Mouse (Mus musculus): ENCODE measurements at regions not wholly inside any gene's neighbourhood (a gene's known extent, or its start where the extent isn't known, plus 50 kb on each side); places are given as distances from the start of the nearest gene placed in this dataset.

- H3K27me3 ChIP-seq (ENCODE audit: control insufficient read depth, insufficient read depth, low read length) = no peaks in the 10 kb centered on the region
- no peak for TF ChIP-seq POLR2A (IDR thresholded peaks at IDR 0.05; ENCODE audit: borderline replicate concordance, insufficient read depth, low read length)
- TF ChIP-seq CTCF (IDR thresholded peaks at IDR 0.05; ENCODE audit: borderline replicate concordance, insufficient read depth, low read depth, low read length) = no peak
- 83% methylated on average over 5 of the region's 5 CpGs for WGBS
- H3K4me1 ChIP-seq (ENCODE audit: control insufficient read depth, insufficient read depth, low read length) = no peaks in the 10 kb centered on the region
- H3K27ac ChIP-seq (ENCODE audit: insufficient read depth, low read length) = no peak overlapping the region
- H3K4me3 ChIP-seq (replicated peaks; ENCODE audit: insufficient read depth, low read depth, low read length) = no peak overlapping the region
- no peak for DNase-seq
These were observed 59.7 kb upstream of the Ikzf2 start for GRCm38 (mm10) chr1:69746575-69747290.

GRCm38 (mm10) chr1:69752724-69753123 is 65.7 kb upstream of the Ikzf2 start:
- TF ChIP-seq POLR2A (IDR thresholded peaks at IDR 0.05; ENCODE audit: borderline replicate concordance, insufficient read depth, low read length) (no peak), CTCF (IDR thresholded peaks at IDR 0.05; ENCODE audit: borderline replicate concordance, insufficient read depth, low read depth, low read length) (no peak)
- DNase-seq = no peak
- no peaks in the 10 kb centered on the region for H3K4me1 ChIP-seq (ENCODE audit: control insufficient read depth, insufficient read depth, low read length)
- 77% methylated on average over 1 of the region's 1 CpGs for WGBS
- no peak overlapping the region for H3K4me3 ChIP-seq (replicated peaks; ENCODE audit: insufficient read depth, low read depth, low read length)
- no peak overlapping the region for H3K27ac ChIP-seq (ENCODE audit: insufficient read depth, low read length)
- no peaks in the 10 kb centered on the region for H3K27me3 ChIP-seq (ENCODE audit: control insufficient read depth, insufficient read depth, low read length)

GRCm38 (mm10) chr1:69757702-69758101 is 69.1 kb upstream of the Spag16 start:
- no peaks in the 10 kb centered on the region for H3K4me1 ChIP-seq (ENCODE audit: control insufficient read depth, insufficient read depth, low read length)
- TF ChIP-seq CTCF (IDR thresholded peaks at IDR 0.05; ENCODE audit: borderline replicate concordance, insufficient read depth, low read depth, low read length) = no peak
- TF ChIP-seq POLR2A (IDR thresholded peaks at IDR 0.05; ENCODE audit: borderline replicate concordance, insufficient read depth, low read length) = no peak
- H3K4me3 ChIP-seq (replicated peaks; ENCODE audit: insufficient read depth, low read depth, low read length) = no peak overlapping the region
- H3K27ac ChIP-seq (ENCODE audit: insufficient read depth, low read length) = no peak overlapping the region
- WGBS = 89% methylated on average over 1 of the region's 1 CpGs
- H3K27me3 ChIP-seq (ENCODE audit: control insufficient read depth, insufficient read depth, low read length) = no peaks in the 10 kb centered on the region
- no peak for DNase-seq

- Histone ChIP-seq H3K27me3 (ENCODE audit: control insufficient read depth, insufficient read depth, low read length) (no peaks in the 10 kb centered on the region), H3K4me1 (ENCODE audit: control insufficient read depth, insufficient read depth, low read length) (no peaks in the 10 kb centered on the region), H3K27ac (ENCODE audit: insufficient read depth, low read length) (no peak overlapping the region), H3K4me3 (replicated peaks; ENCODE audit: insufficient read depth, low read depth, low read length) (peak overlapping the region; percentile 7)
- no peak for TF ChIP-seq POLR2A (IDR thresholded peaks at IDR 0.05; ENCODE audit: borderline replicate concordance, insufficient read depth, low read length)
- TF ChIP-seq CTCF (IDR thresholded peaks at IDR 0.05; ENCODE audit: borderline replicate concordance, insufficient read depth, low read depth, low read length) = no peak
- 39% methylated on average over 13 of the region's 13 CpGs for WGBS
- DNase-seq = peak in 1 of 2 experiments; percentile 5
These were observed 67.2 kb upstream of the Spag16 start for GRCm38 (mm10) chr1:69759544-69759943.

GRCm38 (mm10) chr1:69768714-69769113 is 58.1 kb upstream of the Spag16 start:
- no peaks in the 10 kb centered on the region for H3K27me3 ChIP-seq (ENCODE audit: control insufficient read depth, insufficient read depth, low read length)
- H3K4me1 ChIP-seq (ENCODE audit: control insufficient read depth, insufficient read depth, low read length) = no peaks in the 10 kb centered on the region
- 8% methylated on average over 11 of the region's 11 CpGs for WGBS
- H3K4me3 ChIP-seq (replicated peaks; ENCODE audit: insufficient read depth, low read depth, low read length) = no peak overlapping the region
- no peak for DNase-seq
- no peak for TF ChIP-seq CTCF (IDR thresholded peaks at IDR 0.05; ENCODE audit: borderline replicate concordance, insufficient read depth, low read depth, low read length)
- no peak for TF ChIP-seq POLR2A (IDR thresholded peaks at IDR 0.05; ENCODE audit: borderline replicate concordance, insufficient read depth, low read length)
- no peak overlapping the region for H3K27ac ChIP-seq (ENCODE audit: insufficient read depth, low read length)

- no peak overlapping the region for H3K4me3 ChIP-seq (replicated peaks; ENCODE audit: insufficient read depth, low read depth, low read length)
- no peaks in the 10 kb centered on the region for H3K27me3 ChIP-seq (ENCODE audit: control insufficient read depth, insufficient read depth, low read length)
- 86% methylated on average over 8 of the region's 8 CpGs for WGBS
- no peak overlapping the region for H3K27ac ChIP-seq (ENCODE audit: insufficient read depth, low read length)
- no peak for DNase-seq
- TF ChIP-seq POLR2A (IDR thresholded peaks at IDR 0.05; ENCODE audit: borderline replicate concordance, insufficient read depth, low read length) (no peak), CTCF (IDR thresholded peaks at IDR 0.05; ENCODE audit: borderline replicate concordance, insufficient read depth, low read depth, low read length) (no peak)
- no peaks in the 10 kb centered on the region for H3K4me1 ChIP-seq (ENCODE audit: control insufficient read depth, insufficient read depth, low read length)
These were observed 56.6 kb upstream of the Spag16 start for GRCm38 (mm10) chr1:69770209-69770608.

GRCm38 (mm10) chr1:69771436-69771835 is 55.3 kb upstream of the Spag16 start:
- no peak for TF ChIP-seq POLR2A (IDR thresholded peaks at IDR 0.05; ENCODE audit: borderline replicate concordance, insufficient read depth, low read length)
- no peaks in the 10 kb centered on the region for H3K4me1 ChIP-seq (ENCODE audit: control insufficient read depth, insufficient read depth, low read length)
- 60% methylated on average over 2 of the region's 2 CpGs for WGBS
- no peak overlapping the region for H3K27ac ChIP-seq (ENCODE audit: insufficient read depth, low read length)
- no peak for DNase-seq
- H3K4me3 ChIP-seq (replicated peaks; ENCODE audit: insufficient read depth, low read depth, low read length) = no peak overlapping the region
- H3K27me3 ChIP-seq (ENCODE audit: control insufficient read depth, insufficient read depth, low read length) = no peaks in the 10 kb centered on the region

GRCm38 (mm10) chr1:69775589-69775988 is 51.2 kb upstream of the Spag16 start:
- no peak overlapping the region for H3K4me3 ChIP-seq (replicated peaks; ENCODE audit: insufficient read depth, low read depth, low read length)
- TF ChIP-seq POLR2A (IDR thresholded peaks at IDR 0.05; ENCODE audit: borderline replicate concordance, insufficient read depth, low read length) (no peak), CTCF (IDR thresholded peaks at IDR 0.05; ENCODE audit: borderline replicate concordance, insufficient read depth, low read depth, low read length) (no peak)
- no peak overlapping the region for H3K27ac ChIP-seq (ENCODE audit: insufficient read depth, low read length)
- H3K27me3 ChIP-seq (ENCODE audit: control insufficient read depth, insufficient read depth, low read length) = no peaks in the 10 kb centered on the region
- DNase-seq = no peak
- no peaks in the 10 kb centered on the region for H3K4me1 ChIP-seq (ENCODE audit: control insufficient read depth, insufficient read depth, low read length)
- 67% methylated on average over 4 of the region's 4 CpGs for WGBS

Measured in cerebellum, adult 2 months (tissue).